Mouse (Mus musculus): Measurements from ENCODE around the gene Ankrd27. TPM values are rescaled to one million over a fixed set of nuclear protein-coding genes. Genes with fewer than 3 reads are reported as not detected.

The Ankrd27 gene
- 32.4 and 34.9 TPM in 2 replicates for polyA plus RNA-seq (2015; fragmentation: Nextera tagmentation; extraction: Ambion mirVana)

DNA sequence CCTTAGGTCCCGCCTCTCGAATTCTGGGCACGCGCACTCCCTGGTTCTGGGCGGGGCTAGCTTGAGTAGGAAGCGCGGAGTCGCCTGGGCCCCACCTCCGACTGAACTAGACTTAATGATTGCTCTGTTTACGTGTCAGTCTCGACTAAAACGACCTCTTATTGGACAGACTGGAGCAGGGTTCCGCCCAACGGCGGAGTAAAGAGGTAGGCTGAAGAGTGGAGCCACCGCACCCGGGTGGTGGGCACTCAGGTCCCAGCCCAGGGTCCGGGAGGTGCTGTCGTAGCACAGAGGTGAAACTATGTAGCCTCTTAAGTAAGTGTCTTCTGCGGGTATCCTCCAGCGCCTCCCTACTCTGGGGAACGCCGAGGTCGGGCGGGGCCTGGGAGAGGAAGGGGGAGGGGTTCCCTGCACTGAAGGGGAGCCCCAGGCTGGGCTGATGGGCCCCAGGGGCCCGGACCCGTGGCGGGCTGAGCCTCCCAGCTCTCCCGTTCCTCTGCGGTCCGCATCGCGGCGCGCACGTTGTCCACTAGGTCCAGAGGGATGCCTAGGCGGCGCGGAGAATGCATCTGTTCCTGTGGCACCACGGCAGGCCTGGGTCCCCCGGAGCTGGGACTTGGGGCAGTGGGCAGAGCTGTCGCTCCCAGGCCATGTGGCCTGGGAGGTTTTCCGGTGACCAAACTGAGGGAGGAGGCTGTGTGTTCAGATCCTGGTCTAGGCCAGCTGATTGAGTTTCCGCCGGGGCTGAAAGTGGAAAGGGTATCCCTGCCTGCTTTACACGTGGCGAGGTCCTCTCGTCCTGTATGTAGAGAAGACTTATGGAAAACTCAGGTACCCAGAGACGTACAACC lies at the start of gene Ankrd27:
Ankrd27 (plus strand) TSS at position 190 of the 851 bp plus-strand sequence.
- H3K9ac ChIP-seq (ENCODE audit: low read depth, low read length) = peak within 1 kb of the TSS; percentile 81
- peak within 1 kb of the TSS; percentile 57 for H3K27ac ChIP-seq (ENCODE audit: low read length)
- WGBS = under 1% methylated on average over 49 of the region's 49 CpGs
- H3K4me3 ChIP-seq (ENCODE audit: low read length) = peak within 1 kb of the TSS; percentile 76
- peak within 1 kb of the TSS; percentile 90 for H3K4me2 ChIP-seq (ENCODE audit: low read depth, low read length)
- H3K36me3 ChIP-seq (ENCODE audit: control insufficient read depth, insufficient read depth, low read length) = no peaks in the 10 kb centered on the region
- H3K9me3 ChIP-seq (ENCODE audit: control insufficient read depth, low read length) = no peaks in the 10 kb centered on the region
- peak; percentile 98 for ATAC-seq
- H3K27me3 ChIP-seq (replicated peaks; ENCODE audit: control insufficient read depth, insufficient read depth, low read length) = peaks cover 24% of the 10 kb centered on the region
- peaks cover 17% of the 10 kb centered on the region for H3K4me1 ChIP-seq (ENCODE audit: control insufficient read depth, insufficient read depth, low read length)

DNA sequence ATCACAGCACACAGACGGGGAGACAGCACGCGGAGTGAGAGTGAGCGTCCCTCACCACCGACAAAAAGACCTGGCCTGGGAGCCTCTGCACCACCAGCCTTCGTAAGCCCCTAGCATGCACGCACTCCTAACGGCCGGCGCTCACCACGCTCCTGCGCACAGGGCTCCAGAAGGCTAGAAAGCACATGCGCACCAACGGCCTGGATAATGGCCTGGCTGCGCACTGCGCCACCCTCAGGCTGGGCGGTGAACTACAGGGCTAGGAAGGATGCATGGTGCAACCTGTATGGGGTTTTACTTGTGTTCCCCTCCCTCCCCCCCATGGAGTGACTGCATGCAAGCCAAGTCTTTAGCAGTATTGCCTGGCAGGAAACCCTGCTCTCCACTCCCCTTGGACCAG lies 48.5 kb upstream of the Ankrd27 start, which contains the start of gene Tdrd12:
Tdrd12 (minus strand) TSS at position 184 of the 400 bp plus-strand sequence.
- ATAC-seq = no peak
- no peaks in the 10 kb centered on the region for H3K36me3 ChIP-seq (ENCODE audit: control insufficient read depth, insufficient read depth, low read length)

DNA sequence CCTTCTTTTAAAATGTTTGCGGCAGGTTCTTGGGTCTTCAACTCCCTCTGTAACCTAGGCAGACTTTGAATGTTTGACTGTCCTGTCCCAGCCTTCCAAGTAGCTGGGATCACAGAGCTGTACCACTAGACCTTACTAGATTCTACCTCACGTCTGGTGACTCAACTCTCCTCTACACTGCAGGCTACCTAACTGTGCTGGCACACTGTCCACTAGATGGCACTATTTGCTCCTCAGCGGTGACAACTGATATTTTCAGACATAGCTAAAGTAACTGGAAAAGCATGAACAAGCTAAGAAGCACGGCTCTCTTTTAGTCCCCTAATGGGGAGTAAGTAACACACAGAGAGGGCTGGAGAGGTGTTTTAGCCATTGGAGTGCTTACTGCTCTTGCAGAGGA lies 40.2 kb upstream of the Ankrd27 start:
- no peaks in the 10 kb centered on the region for H3K27me3 ChIP-seq (replicated peaks; ENCODE audit: control insufficient read depth, insufficient read depth, low read length)
- WGBS = 34% methylated on average over 4 of the region's 4 CpGs
- peak; percentile 77 for ATAC-seq

More for the DNA sequence above, 48.5 kb upstream of the Ankrd27 start, which contains the start of gene Tdrd12:
- Histone ChIP-seq H3K9me3 (ENCODE audit: control insufficient read depth, low read length) (no peaks in the 10 kb centered on the region), H3K27me3 (replicated peaks; ENCODE audit: control insufficient read depth, insufficient read depth, low read length) (no peaks in the 10 kb centered on the region), H3K4me1 (ENCODE audit: control insufficient read depth, insufficient read depth, low read length) (no peaks in the 10 kb centered on the region), H3K27ac (ENCODE audit: low read length) (no peak within 1 kb of the TSS), H3K4me3 (ENCODE audit: low read length) (no peak within 1 kb of the TSS), H3K4me2 (ENCODE audit: low read depth, low read length) (no peak within 1 kb of the TSS), H3K9ac (ENCODE audit: low read depth, low read length) (no peak within 1 kb of the TSS)
- WGBS = 90% methylated on average over 17 of the region's 17 CpGs

DNA sequence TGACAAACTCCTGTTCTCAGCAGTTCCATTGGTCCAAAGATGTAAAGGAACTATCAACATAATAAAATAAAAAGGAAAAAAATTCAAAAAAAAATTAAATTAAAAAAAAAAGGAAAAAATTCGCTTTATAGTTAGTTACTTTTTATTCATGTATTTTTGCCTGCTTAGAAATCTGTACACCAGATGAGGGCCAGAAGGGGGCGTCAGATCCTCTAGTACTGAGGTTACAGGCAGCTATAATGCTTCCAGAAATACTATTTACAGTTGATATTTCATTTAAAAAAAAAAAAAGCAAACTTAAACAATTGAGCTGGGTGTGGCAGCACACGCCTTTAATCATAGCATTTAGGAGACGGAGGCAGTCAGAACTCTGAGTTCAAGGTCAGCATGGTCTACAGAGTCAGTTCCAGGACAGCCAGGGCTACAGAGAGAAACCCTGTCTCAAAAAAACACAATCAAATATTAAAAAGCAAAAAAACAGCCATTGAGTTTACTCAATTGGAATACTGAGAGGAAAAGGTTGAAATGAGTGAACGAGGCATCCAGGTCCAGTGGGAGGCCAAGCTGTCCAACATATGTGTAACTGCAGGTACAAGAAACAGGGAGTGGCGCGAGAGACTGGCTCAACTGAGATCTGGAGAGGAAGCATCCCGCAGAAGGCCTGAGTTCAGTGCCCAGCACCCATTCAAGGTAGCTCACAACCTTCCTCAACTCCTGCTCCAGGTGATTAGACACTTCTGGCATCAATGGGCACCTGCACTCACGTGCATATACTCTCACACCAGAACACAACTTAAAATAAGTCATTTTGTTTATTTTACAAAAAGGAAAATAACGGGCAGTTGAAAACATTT lies 32.1 kb upstream of the Ankrd27 start:
- WGBS = 52% methylated on average over 10 of the region's 10 CpGs
- ATAC-seq = no peak
- peak overlapping the region; percentile 100 for H3K27ac ChIP-seq (ENCODE audit: low read length)
- H3K4me3 ChIP-seq (ENCODE audit: low read length) = peak overlapping the region; percentile 86
- H3K27me3 ChIP-seq (replicated peaks; ENCODE audit: control insufficient read depth, insufficient read depth, low read length) = no peaks in the 10 kb centered on the region
- peaks cover 22% of the 10 kb centered on the region for H3K4me1 ChIP-seq (ENCODE audit: control insufficient read depth, insufficient read depth, low read length)
- H3K36me3 ChIP-seq (ENCODE audit: control insufficient read depth, insufficient read depth, low read length) = peaks cover 17% of the 10 kb centered on the region
- peak overlapping the region; percentile 97 for H3K9ac ChIP-seq (ENCODE audit: low read depth, low read length)
- no peaks in the 10 kb centered on the region for H3K9me3 ChIP-seq (ENCODE audit: control insufficient read depth, low read length)
- H3K4me2 ChIP-seq (ENCODE audit: low read depth, low read length) = peak overlapping the region; percentile 89

More for the DNA sequence above, 40.2 kb upstream of the Ankrd27 start:
- no peak overlapping the region for H3K27ac ChIP-seq (ENCODE audit: low read length)
- no peak overlapping the region for H3K4me3 ChIP-seq (ENCODE audit: low read length)
- H3K9ac ChIP-seq (ENCODE audit: low read depth, low read length) = no peak overlapping the region
- no peaks in the 10 kb centered on the region for H3K4me1 ChIP-seq (ENCODE audit: control insufficient read depth, insufficient read depth, low read length)
- H3K9me3 ChIP-seq (ENCODE audit: control insufficient read depth, low read length) = no peaks in the 10 kb centered on the region
- H3K36me3 ChIP-seq (ENCODE audit: control insufficient read depth, insufficient read depth, low read length) = peaks cover 11% of the 10 kb centered on the region
- no peak overlapping the region for H3K4me2 ChIP-seq (ENCODE audit: low read depth, low read length)

DNA sequence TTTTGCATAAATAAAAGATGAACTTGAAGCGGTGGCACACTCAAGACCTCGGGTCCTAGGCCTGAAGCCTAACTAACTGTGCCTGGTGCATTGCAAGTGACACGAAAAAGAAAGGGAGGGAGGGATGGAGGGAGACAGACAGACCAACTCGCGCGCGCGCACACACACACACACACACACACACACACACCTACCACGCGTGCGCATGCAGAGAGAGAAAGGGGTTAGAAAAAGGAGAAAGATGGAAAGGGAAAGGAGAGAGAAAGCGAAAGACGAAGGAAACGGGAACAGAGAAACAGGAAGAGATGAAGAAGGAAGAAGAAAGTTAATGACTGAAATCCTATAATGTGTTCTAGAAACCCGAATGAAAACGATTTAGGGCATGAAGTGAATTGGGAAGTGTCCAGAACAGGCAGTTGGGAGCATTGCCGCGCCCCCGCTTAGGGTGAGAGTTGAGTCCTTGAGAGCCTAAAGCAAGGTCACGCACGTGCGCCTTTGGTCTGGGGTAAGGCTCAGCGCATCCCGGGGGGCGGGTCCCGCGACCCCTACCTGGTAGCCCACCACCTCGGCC lies 31.4 kb upstream of the Ankrd27 start:
- Histone ChIP-seq H3K4me1 (ENCODE audit: control insufficient read depth, insufficient read depth, low read length) (peaks cover 22% of the 10 kb centered on the region), H3K4me3 (ENCODE audit: low read length) (peak overlapping the region; percentile 86), H3K27me3 (replicated peaks; ENCODE audit: control insufficient read depth, insufficient read depth, low read length) (no peaks in the 10 kb centered on the region), H3K27ac (ENCODE audit: low read length) (peak overlapping the region; percentile 100), H3K9me3 (ENCODE audit: control insufficient read depth, low read length) (no peaks in the 10 kb centered on the region), H3K4me2 (ENCODE audit: low read depth, low read length) (peak overlapping the region; percentile 89), H3K9ac (ENCODE audit: low read depth, low read length) (peak overlapping the region; percentile 97), H3K36me3 (ENCODE audit: control insufficient read depth, insufficient read depth, low read length) (peaks cover 15% of the 10 kb centered on the region)
- peak; percentile 31 for ATAC-seq
- 3% methylated on average over 28 of the region's 28 CpGs for WGBS

DNA sequence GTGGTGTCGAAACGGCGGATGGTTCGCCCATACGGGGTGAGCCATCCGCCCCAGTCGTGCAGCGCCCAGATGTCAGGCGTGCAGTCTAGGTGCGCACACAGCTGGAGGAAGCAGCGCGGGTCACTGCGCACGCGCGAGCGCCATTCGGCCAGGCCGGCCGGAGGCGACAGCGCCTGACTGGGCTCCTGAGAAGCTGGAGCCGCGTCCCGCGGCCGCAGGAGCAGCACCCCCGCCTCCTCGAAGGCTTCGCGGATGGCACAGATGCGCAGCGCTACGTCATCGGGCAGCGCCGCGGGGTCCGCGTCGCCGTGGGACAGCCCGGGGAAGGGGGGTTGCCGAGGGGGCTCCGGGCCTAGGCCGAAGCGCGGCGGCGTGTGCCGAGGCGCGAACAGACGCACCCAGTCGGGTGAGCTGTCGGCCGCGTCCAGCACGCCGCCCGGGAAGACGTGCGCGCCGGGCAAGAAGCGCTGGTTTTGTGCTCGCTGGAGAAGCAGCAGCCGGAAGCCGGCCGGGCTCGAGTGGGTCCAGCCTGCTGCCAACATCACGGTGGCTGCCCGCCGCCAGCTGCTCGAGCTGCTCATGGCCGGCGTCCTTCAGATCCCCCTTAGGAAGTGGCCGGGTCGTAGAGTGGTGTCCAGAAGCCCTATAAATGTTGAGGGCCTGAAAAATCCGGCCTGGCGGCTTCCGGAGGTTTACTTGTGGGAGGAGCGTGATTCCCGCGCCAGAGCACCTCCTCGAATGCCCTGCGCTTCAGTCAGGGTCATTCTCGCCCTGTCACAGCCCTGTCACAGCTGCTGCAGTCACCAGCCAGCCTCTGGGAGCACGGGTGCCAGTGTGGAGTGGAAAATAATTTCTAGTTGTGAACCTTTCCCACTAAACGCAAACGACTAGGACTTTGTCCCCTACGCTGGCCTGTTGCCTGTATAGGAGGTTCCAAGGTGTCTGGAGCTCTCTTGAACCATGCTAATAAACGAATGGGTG lies 30.5 kb upstream of the Ankrd27 start:
- Histone ChIP-seq H3K36me3 (ENCODE audit: control insufficient read depth, insufficient read depth, low read length) (peaks cover 10% of the 10 kb centered on the region), H3K4me3 (ENCODE audit: low read length) (peak overlapping the region; percentile 86), H3K4me2 (ENCODE audit: low read depth, low read length) (peak overlapping the region; percentile 89), H3K9ac (ENCODE audit: low read depth, low read length) (peak overlapping the region; percentile 97), H3K9me3 (ENCODE audit: control insufficient read depth, low read length) (no peaks in the 10 kb centered on the region), H3K27ac (ENCODE audit: low read length) (peak overlapping the region; percentile 100), H3K4me1 (ENCODE audit: control insufficient read depth, insufficient read depth, low read length) (peaks cover 22% of the 10 kb centered on the region), H3K27me3 (replicated peaks; ENCODE audit: control insufficient read depth, insufficient read depth, low read length) (no peaks in the 10 kb centered on the region)
- under 1% methylated on average over 90 of the region's 93 CpGs for WGBS
- peak; percentile 86 for ATAC-seq

DNA sequence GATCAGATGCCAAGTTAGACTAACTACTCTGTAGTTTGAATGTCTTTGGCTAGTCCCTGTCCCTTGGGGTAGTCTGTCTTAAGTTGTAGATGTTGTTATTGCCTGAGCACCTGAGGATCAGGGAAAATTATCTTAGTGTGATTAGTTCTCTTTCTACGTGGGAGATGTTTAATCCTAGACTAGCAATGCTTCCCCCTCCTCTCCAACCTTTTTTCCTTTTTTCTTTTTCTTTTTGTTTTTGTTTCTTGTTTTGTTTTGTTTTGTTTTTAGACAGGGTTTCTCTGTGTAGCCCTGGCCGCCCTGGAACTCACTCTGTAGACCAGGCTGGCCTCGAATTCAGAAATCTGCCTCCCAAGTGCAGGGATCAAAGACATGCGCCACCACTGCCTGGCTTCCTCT lies 29.8 kb upstream of the Ankrd27 start, which contains the start of gene Nudt19:
Nudt19 (minus strand) TSS at position 100 of the 399 bp plus-strand sequence.
- peak within 1 kb of the TSS; percentile 100 for H3K27ac ChIP-seq (ENCODE audit: low read length)
- H3K9ac ChIP-seq (ENCODE audit: low read depth, low read length) = peak within 1 kb of the TSS; percentile 97
- ATAC-seq = no peak
- H3K4me3 ChIP-seq (ENCODE audit: low read length) = peak within 1 kb of the TSS; percentile 86
- WGBS = 68% methylated on average over 4 of the region's 4 CpGs
- H3K27me3 ChIP-seq (replicated peaks; ENCODE audit: control insufficient read depth, insufficient read depth, low read length) = no peaks in the 10 kb centered on the region
- H3K36me3 ChIP-seq (ENCODE audit: control insufficient read depth, insufficient read depth, low read length) = peaks cover 4% of the 10 kb centered on the region; the same call in 1 of the 2 replicates
- H3K4me2 ChIP-seq (ENCODE audit: low read depth, low read length) = peak within 1 kb of the TSS; percentile 89
- peaks cover 22% of the 10 kb centered on the region for H3K4me1 ChIP-seq (ENCODE audit: control insufficient read depth, insufficient read depth, low read length)
- no peaks in the 10 kb centered on the region for H3K9me3 ChIP-seq (ENCODE audit: control insufficient read depth, low read length)

DNA sequence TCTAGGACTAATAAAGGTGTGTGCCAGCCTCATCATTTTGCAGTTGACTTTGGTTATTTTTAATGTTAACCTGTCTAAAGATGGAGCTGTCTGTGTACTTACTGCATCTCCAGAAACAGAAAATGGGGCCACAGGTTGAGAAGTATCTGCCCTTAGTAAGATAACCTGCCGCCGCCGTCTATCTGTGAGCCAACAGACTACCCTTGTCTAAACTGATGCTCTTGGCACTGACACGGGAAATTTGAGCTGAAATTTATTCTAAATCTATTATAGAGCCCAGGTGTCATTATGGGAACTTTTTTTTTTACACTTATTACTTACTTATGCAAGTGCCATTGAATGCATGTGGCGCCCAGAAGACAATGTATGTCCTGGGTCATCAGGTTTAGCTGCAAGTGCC lies 29.1 kb upstream of the Ankrd27 start:
- H3K4me1 ChIP-seq (ENCODE audit: control insufficient read depth, insufficient read depth, low read length) = peaks cover 22% of the 10 kb centered on the region
- H3K27me3 ChIP-seq (replicated peaks; ENCODE audit: control insufficient read depth, insufficient read depth, low read length) = no peaks in the 10 kb centered on the region
- H3K9me3 ChIP-seq (ENCODE audit: control insufficient read depth, low read length) = no peaks in the 10 kb centered on the region
- 81% methylated on average over 5 of the region's 5 CpGs for WGBS
- no peak overlapping the region for H3K4me3 ChIP-seq (ENCODE audit: low read length)
- H3K4me2 ChIP-seq (ENCODE audit: low read depth, low read length) = no peak overlapping the region
- H3K36me3 ChIP-seq (ENCODE audit: control insufficient read depth, insufficient read depth, low read length) = no peaks in the 10 kb centered on the region
- H3K27ac ChIP-seq (ENCODE audit: low read length) = peak overlapping the region; percentile 100
- no peak for ATAC-seq
- H3K9ac ChIP-seq (ENCODE audit: low read depth, low read length) = no peak overlapping the region
